Mouse (Mus musculus) midbrain, embryonic 11.5 days (tissue): ENCODE results near the gene Pdzd9. TPM values are rescaled to one million over a fixed set of nuclear protein-coding genes. Genes with fewer than 3 reads are reported as not detected.
A peak's percentile ranks its signal among the peaks of the same experiment; 100 is the strongest.

ENCODE experiments used
- ATAC-seq: fragments of 200-750 bp; cut with Nextera tagmentation; 2 replicates; pipeline ENCODE4 v1.8.0; 2017; ENCODE audit warnings: moderate TSS enrichment, moderate library complexity; ENCODE audit not compliant: low FRiP score
- DNase-seq: peaks from one replicate; pipeline ENCODE4 v3.0.0; 2015; ENCODE audit warnings: low spot score; ENCODE audit errors: missing footprints
- H3K27ac ChIP-seq: fragments of 300-500 bp; sonication (generic); 2 replicates; pipeline ENCODE4 v1.5.1; 2014; ENCODE audit warnings: low read depth, low read length
- H3K27me3 ChIP-seq: fragments of 300-500 bp; sonication (generic); 2 replicates; pipeline ENCODE4 v1.6.1; 2014; ENCODE audit warnings: mild to moderate bottlenecking, low read length, moderate library complexity, mixed read lengths; ENCODE audit not compliant: control insufficient read depth, insufficient read depth
- H3K36me3 ChIP-seq: fragments of 300-500 bp; sonication (generic); 2 replicates; pipeline ENCODE4 v1.6.1; 2014; ENCODE audit warnings: mild to moderate bottlenecking, low read length, moderate library complexity, mixed read lengths; ENCODE audit not compliant: control insufficient read depth, insufficient read depth
- H3K4me1 ChIP-seq: fragments of 300-500 bp; sonication (generic); 2 replicates; pipeline ENCODE4 v1.6.1; 2014; ENCODE audit warnings: low read length; ENCODE audit not compliant: control insufficient read depth, insufficient read depth
- H3K4me2 ChIP-seq: fragments of 300-500 bp; sonication (generic); 2 replicates; pipeline ENCODE4 v1.6.1; 2014; ENCODE audit warnings: mild to moderate bottlenecking, moderate library complexity
- H3K4me3 ChIP-seq: fragments of 300-500 bp; sonication (generic); 2 replicates; pipeline ENCODE4 v1.5.1; 2014; ENCODE audit warnings: low read depth, low read length
- H3K9ac ChIP-seq: fragments of 300-500 bp; sonication (generic); 2 replicates; pipeline ENCODE4 v1.6.1; 2014; ENCODE audit warnings: low read length
- H3K9me3 ChIP-seq: fragments of 300-500 bp; sonication (generic); 2 replicates; pipeline ENCODE4 v1.6.1; 2016; ENCODE audit warnings: low read length; ENCODE audit not compliant: control insufficient read depth
- WGBS: fragments of 180-500 bp; shearing (Covaris S2); extraction: QIAGEN DNeasy Blood & Tissue Kit; methylation state at CpG from one replicate; pipeline ENCODE4 v1.1.7; 2014; 5-methylcytosine and 5-hydroxymethylcytosine counted together
- polyA plus RNA-seq: library from polyadenylated mRNA; unstranded; fragments of >200 nt; fragmentation: Nextera tagmentation; extraction: Ambion mirVana; gene quantifications from 2 replicates; pipeline ENCODE4 v1.2.1, GENCODE M21; 2014

Pdzd9 gene
- polyA plus RNA-seq, 1 experiment from 2014 or later: 0.38 TPM

- no peak overlapping the region for H3K27ac ChIP-seq
- H3K4me3 ChIP-seq: no peak overlapping the region
- no peak for DNase-seq
- no peaks in the 10 kb centered on the region for H3K4me1 ChIP-seq
- no peak overlapping the region for H3K4me2 ChIP-seq
- no peak for ATAC-seq
- no peaks in the 10 kb centered on the region for H3K9me3 ChIP-seq
- H3K27me3 ChIP-seq: no peaks in the 10 kb centered on the region; the same call in 1 of the 2 replicates
- H3K36me3 ChIP-seq: no peaks in the 10 kb centered on the region
- H3K9ac ChIP-seq: no peak overlapping the region
- 91% methylated on average over 9 of the region's 9 CpGs for WGBS
Observed at GRCm38 (mm10) chr7:120620841-120621240, 49.3 kb downstream of the Pdzd9 start.

DNA sequence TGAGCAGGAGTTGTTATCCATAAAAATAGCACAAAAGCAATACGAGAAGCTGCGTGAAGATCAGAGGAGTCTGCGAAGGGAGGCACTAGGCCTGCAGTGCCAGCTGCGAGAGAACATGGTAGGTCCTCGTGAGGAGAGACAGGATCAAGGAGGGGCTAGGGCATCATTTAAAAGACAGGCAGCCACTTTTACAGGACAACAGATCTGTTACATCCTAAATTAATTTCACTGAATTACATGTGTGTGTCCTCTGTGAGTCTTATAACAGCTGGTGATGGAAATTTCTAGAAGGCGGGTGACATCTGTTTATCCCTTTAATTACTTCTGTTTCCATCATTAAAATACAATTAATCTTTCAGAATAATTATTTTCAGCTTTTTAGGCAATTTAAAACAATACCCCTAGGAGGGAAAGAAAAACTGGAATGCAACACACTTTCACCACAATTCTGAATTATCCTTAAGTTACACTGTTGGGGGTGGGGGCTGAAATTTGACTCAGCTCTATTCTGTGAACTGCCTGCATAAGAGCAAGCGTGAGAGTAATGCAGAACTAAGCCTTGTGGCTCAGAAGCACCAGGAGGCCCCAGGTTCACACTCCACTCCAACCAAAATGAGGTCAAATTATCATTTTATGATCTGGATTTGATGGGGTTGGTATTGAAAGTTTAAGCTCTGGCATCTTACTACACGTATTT, 49.9 kb downstream of the Pdzd9 start:
- Histone ChIP-seq H3K27me3 (no peaks in the 10 kb centered on the region; the same call in 1 of the 2 replicates), H3K4me1 (no peaks in the 10 kb centered on the region), H3K9me3 (no peaks in the 10 kb centered on the region), H3K4me2 (no peak overlapping the region), H3K9ac (no peak overlapping the region), H3K27ac (no peak overlapping the region), H3K4me3 (no peak overlapping the region), H3K36me3 (no peaks in the 10 kb centered on the region)
- ATAC-seq (no peak), DNase-seq (peak; percentile 28)
- WGBS: 83% methylated on average over 8 of the region's 8 CpGs

Other genes starting within 250 kb of the Pdzd9 start
- gene Uqcrc2, start 35.2 kb downstream of the Pdzd9 start, polyA plus RNA-seq: 201 and 211 TPM in 2 replicates
- 12.5 and 15.0 TPM in 2 replicates for gene Mosmo, start 7.3 kb upstream of the Pdzd9 start, polyA plus RNA-seq
- 0.08 and 0.37 TPM in 2 replicates for gene Vwa3a, start 69.0 kb upstream of the Pdzd9 start, polyA plus RNA-seq
- gene Gm5737, start 142.0 kb upstream of the Pdzd9 start, polyA plus RNA-seq: not detected in 2 replicates
- 9.9 and 10.5 TPM in 2 replicates for gene Eef2k, start 172.5 kb upstream of the Pdzd9 start, polyA plus RNA-seq
- gene Polr3e, start 247.4 kb upstream of the Pdzd9 start, polyA plus RNA-seq: 19.0 and 19.9 TPM in 2 replicates